Mouse (Mus musculus) spleen, adult 2 months (tissue): ENCODE results near the gene Glt6d1.

ENCODE experiments used
- CTCF ChIP-seq: fragments of 200-500 bp; IDR thresholded peaks from 2 replicates; pipeline ENCODE4 v1.5.1; 2011; ENCODE audit warnings: mild to moderate bottlenecking, inconsistent platforms; ENCODE audit not compliant: insufficient read depth, insufficient read length, insufficient replicate concordance; ENCODE audit errors: extremely low read depth
- POLR2A ChIP-seq: fragments of 200-500 bp; IDR thresholded peaks from 2 replicates; pipeline ENCODE4 v1.6.1; 2011; ENCODE audit warnings: low read depth, low read length, inconsistent platforms

- no peak for TF ChIP-seq CTCF
- TF ChIP-seq POLR2A: no peak
These were observed 29.9 kb downstream of the Glt6d1 start for GRCm38 (mm10) chr2:25785573-25786322.
